Mouse (Mus musculus) stomach, embryonic 16.5 days (tissue): Measurements from ENCODE around the gene Mcee. TPM values are rescaled to one million over a fixed set of nuclear protein-coding genes. Genes with fewer than 3 reads are reported as not detected.

ENCODE experiments used
- ATAC-seq: fragments of 200-750 bp; cut with Nextera tagmentation; 2 replicates; pipeline ENCODE4 v1.8.0; 2017; ENCODE audit warnings: moderate number of reproducible peaks, moderate TSS enrichment; ENCODE audit not compliant: insufficient read depth, low FRiP score
- H3K27ac ChIP-seq: fragments of 300-500 bp; sonication (generic); 2 replicates; pipeline ENCODE4 v1.5.1; 2014; ENCODE audit warnings: low read length
- H3K27me3 ChIP-seq: fragments of 300-500 bp; sonication (generic); 2 replicates; pipeline ENCODE4 v1.6.1; 2014; ENCODE audit warnings: low read length, control low read depth, mixed read lengths; ENCODE audit not compliant: control insufficient read depth, insufficient read depth
- H3K36me3 ChIP-seq: fragments of 300-500 bp; sonication (generic); 2 replicates; pipeline ENCODE4 v1.6.1; 2014; ENCODE audit warnings: low read length; ENCODE audit not compliant: control insufficient read depth, insufficient read depth
- H3K4me1 ChIP-seq: fragments of 300-500 bp; sonication (generic); 2 replicates; pipeline ENCODE4 v1.6.1; 2014; ENCODE audit warnings: low read length, control low read depth, mixed read lengths; ENCODE audit not compliant: control insufficient read depth, insufficient read depth
- H3K4me2 ChIP-seq: fragments of 300-500 bp; sonication (generic); 2 replicates; pipeline ENCODE4 v1.6.1; 2014; ENCODE audit warnings: low read depth, low read length, mixed read lengths
- H3K4me3 ChIP-seq: fragments of 300-500 bp; sonication (generic); replicated peaks from 2 replicates; pipeline ENCODE4 v1.5.1; 2014; ENCODE audit warnings: mild to moderate bottlenecking, low read length
- H3K9ac ChIP-seq: fragments of 300-500 bp; sonication (generic); 2 replicates; pipeline ENCODE4 v1.6.1; 2014; ENCODE audit warnings: low read length
- H3K9me3 ChIP-seq: fragments of 300-500 bp; sonication (generic); replicated peaks from 2 replicates; pipeline ENCODE4 v1.6.1; 2016; ENCODE audit warnings: low read length, control low read depth; ENCODE audit not compliant: control insufficient read depth
- WGBS: fragments of 180-500 bp; shearing (Covaris S2); extraction: QIAGEN DNeasy Blood & Tissue Kit; methylation state at CpG from one replicate; pipeline ENCODE4 v1.1.7; 2014; 5-methylcytosine and 5-hydroxymethylcytosine counted together
- polyA plus RNA-seq: library from polyadenylated mRNA; unstranded; fragments of >200 nt; fragmentation: Nextera tagmentation; extraction: Ambion mirVana; gene quantifications from 2 replicates; pipeline ENCODE4 v1.2.1, GENCODE M21; 2015

Gene Mcee
- polyA plus RNA-seq, 1 experiment from 2014 or later: 93.7 TPM

- no peaks in the 10 kb centered on the region for H3K9me3 ChIP-seq
- H3K4me1 ChIP-seq: peaks cover 7% of the 10 kb centered on the region
- H3K27me3 ChIP-seq: no peaks in the 10 kb centered on the region
- ATAC-seq: peak; percentile 65
- H3K9ac ChIP-seq: peak overlapping the region; percentile 96
- under 1% methylated on average over 15 of the region's 15 CpGs for WGBS
- peak overlapping the region; percentile 93 for H3K4me3 ChIP-seq
- 0 out of 2 replicates have a peak, but pooled peaks cover 3% of the 10 kb centered on the region for H3K36me3 ChIP-seq
- peak overlapping the region; percentile 64 for H3K4me2 ChIP-seq
- H3K27ac ChIP-seq: peak overlapping the region; percentile 90
Observed at GRCm38 (mm10) chr7:64392819-64393151, 378 bp downstream of the Mcee start.

- Histone ChIP-seq H3K36me3 (no peaks in the 10 kb centered on the region), H3K4me2 (no peak overlapping the region), H3K9ac (no peak overlapping the region), H3K9me3 (no peaks in the 10 kb centered on the region), H3K4me3 (no peak overlapping the region), H3K27ac (no peak overlapping the region), H3K27me3 (no peaks in the 10 kb centered on the region), H3K4me1 (no peaks in the 10 kb centered on the region)
- no peak for ATAC-seq
- WGBS: 87% methylated on average over 1 of the region's 1 CpGs
Observed at GRCm38 (mm10) chr7:64400725-64401124, 8.3 kb downstream of the Mcee start.

GRCm38 (mm10) chr7:64402452-64402851, 10.0 kb downstream of the Mcee start:
- no peak overlapping the region for H3K4me2 ChIP-seq
- H3K36me3 ChIP-seq: no peaks in the 10 kb centered on the region
- no peak overlapping the region for H3K9ac ChIP-seq
- no peak for ATAC-seq
- H3K4me1 ChIP-seq: no peaks in the 10 kb centered on the region
- H3K4me3 ChIP-seq: no peak overlapping the region
- 95% methylated on average over 4 of the region's 4 CpGs for WGBS
- no peaks in the 10 kb centered on the region for H3K27me3 ChIP-seq
- H3K27ac ChIP-seq: no peak overlapping the region
- no peaks in the 10 kb centered on the region for H3K9me3 ChIP-seq

DNA sequence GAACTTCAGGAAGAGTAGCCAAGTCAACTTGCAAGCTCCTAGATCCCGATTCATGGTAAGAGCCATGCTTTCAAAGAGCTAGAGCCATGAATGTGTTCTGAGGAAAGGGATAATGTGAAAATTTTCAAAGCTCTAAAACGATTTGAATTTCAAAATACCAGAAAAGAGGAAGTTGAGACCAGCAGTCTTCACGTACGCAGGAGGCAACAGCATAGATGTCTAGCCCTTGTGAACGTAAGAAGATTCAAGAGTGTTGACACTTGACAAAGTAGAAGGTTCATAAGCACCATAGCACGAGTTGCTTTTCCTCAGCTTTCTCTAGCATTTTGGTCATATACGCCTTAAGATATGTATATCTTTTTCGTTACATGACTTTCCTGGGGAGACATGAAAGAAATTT, 11.6 kb downstream of the Mcee start:
- WGBS: 91% methylated on average over 8 of the region's 8 CpGs

GRCm38 (mm10) chr7:64424861-64425260, 32.5 kb downstream of the Mcee start:
- Histone ChIP-seq H3K4me3 (no peak overlapping the region), H3K27ac (no peak overlapping the region), H3K9me3 (no peaks in the 10 kb centered on the region), H3K36me3 (no peaks in the 10 kb centered on the region), H3K9ac (no peak overlapping the region), H3K4me2 (no peak overlapping the region), H3K27me3 (no peaks in the 10 kb centered on the region), H3K4me1 (no peaks in the 10 kb centered on the region)
- 67% methylated on average over 5 of the region's 5 CpGs for WGBS
- no peak for ATAC-seq

More for the DNA sequence above, 11.6 kb downstream of the Mcee start:
- H3K9ac ChIP-seq: no peak overlapping the region
- H3K4me2 ChIP-seq: no peak overlapping the region
- H3K4me3 ChIP-seq: no peak overlapping the region
- H3K27me3 ChIP-seq: no peaks in the 10 kb centered on the region
- no peaks in the 10 kb centered on the region for H3K36me3 ChIP-seq
- ATAC-seq: no peak
- H3K4me1 ChIP-seq: no peaks in the 10 kb centered on the region
- no peaks in the 10 kb centered on the region for H3K9me3 ChIP-seq
- no peak overlapping the region for H3K27ac ChIP-seq

DNA sequence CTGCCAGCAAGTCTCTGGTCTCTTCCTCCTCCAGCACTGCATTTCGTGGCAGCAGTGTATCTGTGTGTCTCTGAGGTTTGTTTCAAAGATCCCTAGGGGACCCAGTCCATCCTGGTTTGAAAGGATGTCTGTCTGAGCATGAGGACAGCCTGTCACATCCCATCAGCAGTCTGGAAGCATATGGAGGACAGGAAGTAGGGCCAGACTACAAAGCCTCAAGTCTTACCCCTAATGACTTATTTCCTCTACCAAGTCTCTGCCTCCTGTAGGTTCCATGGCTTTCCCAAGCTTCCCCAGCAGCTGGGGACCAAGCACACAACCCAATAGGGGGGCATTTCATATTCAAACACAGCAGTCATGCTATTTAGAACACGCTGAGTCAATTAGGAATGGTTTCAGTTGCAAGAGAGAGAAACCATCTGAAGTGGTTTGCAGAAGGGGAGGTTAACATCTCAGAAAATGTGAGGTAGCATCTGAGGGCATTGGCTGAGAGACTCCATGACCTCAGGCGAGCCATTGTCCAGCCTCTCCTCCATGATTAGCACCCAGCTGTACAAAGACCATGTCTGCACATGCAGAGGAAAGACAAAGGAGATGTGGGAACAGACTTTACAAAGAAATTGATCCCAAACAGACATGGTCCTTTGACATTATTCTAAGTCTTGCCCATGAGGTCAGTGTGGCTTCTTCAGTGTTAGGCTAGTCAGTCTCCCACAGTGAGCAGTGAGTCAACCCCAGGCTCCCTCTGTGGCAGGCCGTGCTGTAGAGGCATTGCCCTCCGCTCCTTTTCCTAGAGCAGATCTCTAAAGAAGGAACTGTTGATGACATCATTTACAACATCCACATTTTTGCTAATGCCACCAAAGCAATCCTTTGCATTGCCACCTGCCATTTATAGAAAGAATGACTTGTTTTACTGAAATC, 47.5 kb downstream of the Mcee start:
- Histone ChIP-seq H3K27me3 (no peaks in the 10 kb centered on the region), H3K4me1 (no peaks in the 10 kb centered on the region), H3K9me3 (no peaks in the 10 kb centered on the region), H3K4me2 (no peak overlapping the region), H3K36me3 (no peaks in the 10 kb centered on the region), H3K4me3 (no peak overlapping the region), H3K27ac (no peak overlapping the region), H3K9ac (no peak overlapping the region)
- WGBS: 64% methylated on average over 5 of the region's 5 CpGs
- no peak for ATAC-seq

- no peaks in the 10 kb centered on the region for H3K27me3 ChIP-seq
- H3K9me3 ChIP-seq: no peaks in the 10 kb centered on the region
- 81% methylated on average over 8 of the region's 8 CpGs for WGBS
- no peak for ATAC-seq
- H3K36me3 ChIP-seq: no peaks in the 10 kb centered on the region
- no peak overlapping the region for H3K4me3 ChIP-seq
- H3K27ac ChIP-seq: no peak overlapping the region
- no peaks in the 10 kb centered on the region for H3K4me1 ChIP-seq
- H3K9ac ChIP-seq: no peak overlapping the region
- H3K4me2 ChIP-seq: no peak overlapping the region
Observed at GRCm38 (mm10) chr7:64440519-64440918, 48.1 kb downstream of the Mcee start.

DNA sequence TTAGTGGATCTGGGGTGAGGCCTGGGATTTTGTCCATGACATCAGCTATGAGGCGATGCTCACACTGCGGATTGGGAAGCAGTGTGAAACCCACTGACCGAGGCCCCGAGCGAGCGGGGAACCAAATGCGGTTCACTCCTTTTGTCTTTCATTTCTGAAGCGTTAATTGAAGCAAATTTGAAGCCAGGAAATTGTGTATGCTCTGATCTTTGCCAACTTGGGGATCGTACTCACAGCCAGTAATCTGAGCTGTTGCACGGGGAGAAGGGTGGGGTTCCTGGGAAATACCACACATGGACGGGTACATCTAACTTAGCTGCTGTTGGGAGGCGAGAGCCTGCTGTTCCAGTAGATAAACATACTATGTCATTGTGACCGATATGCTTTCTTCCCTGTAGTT, 58.2 kb downstream of the Mcee start:
- Histone ChIP-seq H3K9me3 (no peaks in the 10 kb centered on the region), H3K4me1 (no peaks in the 10 kb centered on the region), H3K9ac (no peak overlapping the region), H3K36me3 (no peaks in the 10 kb centered on the region), H3K4me3 (no peak overlapping the region), H3K4me2 (no peak overlapping the region), H3K27ac (no peak overlapping the region), H3K27me3 (no peaks in the 10 kb centered on the region)
- 80% methylated on average over 13 of the region's 13 CpGs for WGBS
- no peak for ATAC-seq

GRCm38 (mm10) chr7:64451441-64451840, 59.0 kb downstream of the Mcee start:
- no peaks in the 10 kb centered on the region for H3K9me3 ChIP-seq
- H3K9ac ChIP-seq: no peak overlapping the region
- H3K27me3 ChIP-seq: no peaks in the 10 kb centered on the region
- no peaks in the 10 kb centered on the region for H3K4me1 ChIP-seq
- no peak overlapping the region for H3K27ac ChIP-seq
- no peaks in the 10 kb centered on the region for H3K36me3 ChIP-seq
- ATAC-seq: no peak
- no peak overlapping the region for H3K4me2 ChIP-seq
- H3K4me3 ChIP-seq: no peak overlapping the region
- WGBS: 66% methylated on average over 4 of the region's 4 CpGs
